Mouse (Mus musculus) adrenal gland, adult (tissue): ENCODE data around the gene Alkbh3.

Experiments used
- DNase-seq, 2 experiments: peaks; one replicate each; pipeline ENCODE4 v3.0.0; 2022 to 2023; ENCODE audit warnings: low spot score in 1 of 2; ENCODE audit not compliant: inconsistent age in 2 of 2

The Alkbh3 gene

GRCm38 (mm10) chr2:93996254-93996653, 14.4 kb downstream of the Alkbh3 start, which contains the start of gene Gm27027:
TSS of gene Gm27027 (minus strand) at chr2:93996354.
- DNase-seq = no peak

GRCm38 (mm10) chr2:93992810-93993209, 17.8 kb downstream of the Alkbh3 start:
- no peak for DNase-seq

GRCm38 (mm10) chr2:93992259-93992658, 18.3 kb downstream of the Alkbh3 start:
- DNase-seq = peak; percentile 42 to 75

GRCm38 (mm10) chr2:93991336-93991735, 19.3 kb downstream of the Alkbh3 start:
- no peak for DNase-seq

- DNase-seq = no peak
These were observed 22.2 kb downstream of the Alkbh3 start for GRCm38 (mm10) chr2:93988440-93988839.

GRCm38 (mm10) chr2:93982457-93983235, 28.0 kb downstream of the Alkbh3 start:
- DNase-seq = peak in 1 of 2 experiments; percentile 59

- peak; percentile 83 to 93 for DNase-seq
These were observed 31.1 kb downstream of the Alkbh3 start for GRCm38 (mm10) chr2:93979249-93980120.

- DNase-seq = peak; percentile 70 to 87
These were observed 34.0 kb downstream of the Alkbh3 start for GRCm38 (mm10) chr2:93976436-93977252.

GRCm38 (mm10) chr2:93975526-93976435, 34.8 kb downstream of the Alkbh3 start:
- DNase-seq = no peak

- no peak for DNase-seq
These were observed 35.6 kb downstream of the Alkbh3 start for GRCm38 (mm10) chr2:93975041-93975440.

GRCm38 (mm10) chr2:93971647-93972046, 39.0 kb downstream of the Alkbh3 start:
- no peak for DNase-seq

- DNase-seq = no peak
These were observed 46.0 kb downstream of the Alkbh3 start for GRCm38 (mm10) chr2:93964494-93965160.

GRCm38 (mm10) chr2:93963802-93964201, 46.8 kb downstream of the Alkbh3 start:
- DNase-seq = no peak

- DNase-seq = peak; percentile 34 to 71
These were observed 48.9 kb downstream of the Alkbh3 start for GRCm38 (mm10) chr2:93961716-93962115.

GRCm38 (mm10) chr2:93959346-93959745, 51.3 kb downstream of the Alkbh3 start:
- DNase-seq = no peak

- DNase-seq = no peak
These were observed 52.4 kb downstream of the Alkbh3 start for GRCm38 (mm10) chr2:93958216-93958615.

- DNase-seq = no peak
These were observed 52.8 kb downstream of the Alkbh3 start for GRCm38 (mm10) chr2:93957785-93958175.

GRCm38 (mm10) chr2:93956908-93957784, 53.5 kb downstream of the Alkbh3 start, which contains the start of gene Gm13889:
TSS of gene Gm13889 (minus strand) at chr2:93957201.
- peak; percentile 85 to 91 for DNase-seq
